Mouse (Mus musculus) testis, postnatal 14 days (tissue): ENCODE data around the gene Abhd2.

Experiments used
- DNase-seq: peaks from one replicate; pipeline ENCODE4 v3.0.0; 2021; ENCODE audit warnings: low spot score

Abhd2 gene

GRCm38 (mm10) chr7:79293605-79294232, 20.7 kb downstream of the Abhd2 start:
- DNase-seq, result no peak

- no peak for DNase-seq
Observed at GRCm38 (mm10) chr7:79294449-79294980, 21.5 kb downstream of the Abhd2 start.

GRCm38 (mm10) chr7:79295196-79295826, 22.3 kb downstream of the Abhd2 start:
- no peak for DNase-seq

- DNase-seq, result no peak
Observed at GRCm38 (mm10) chr7:79298681-79299080, 25.7 kb downstream of the Abhd2 start.

DNA sequence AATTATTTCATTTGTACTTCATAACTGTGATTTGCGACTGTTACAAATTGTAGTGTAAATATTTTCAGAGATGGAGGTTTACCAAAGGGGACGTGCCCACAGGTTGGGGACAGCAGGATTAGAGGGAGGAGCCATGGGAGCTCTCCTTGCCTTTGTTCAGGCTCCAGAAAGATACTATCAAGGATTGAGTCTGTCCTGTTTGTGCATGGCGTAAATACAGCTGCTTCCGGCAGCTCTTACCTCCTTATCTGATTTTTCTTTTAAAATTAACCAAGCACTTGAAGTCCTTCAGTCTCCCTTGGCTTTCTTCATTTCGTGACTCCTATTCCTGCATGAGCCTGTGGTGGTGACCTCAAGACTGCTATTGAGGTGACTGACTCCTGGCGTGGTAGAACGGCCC, 26.5 kb downstream of the Abhd2 start:
- no peak for DNase-seq

- DNase-seq, result no peak
Observed at GRCm38 (mm10) chr7:79300432-79301151, 27.6 kb downstream of the Abhd2 start.

DNA sequence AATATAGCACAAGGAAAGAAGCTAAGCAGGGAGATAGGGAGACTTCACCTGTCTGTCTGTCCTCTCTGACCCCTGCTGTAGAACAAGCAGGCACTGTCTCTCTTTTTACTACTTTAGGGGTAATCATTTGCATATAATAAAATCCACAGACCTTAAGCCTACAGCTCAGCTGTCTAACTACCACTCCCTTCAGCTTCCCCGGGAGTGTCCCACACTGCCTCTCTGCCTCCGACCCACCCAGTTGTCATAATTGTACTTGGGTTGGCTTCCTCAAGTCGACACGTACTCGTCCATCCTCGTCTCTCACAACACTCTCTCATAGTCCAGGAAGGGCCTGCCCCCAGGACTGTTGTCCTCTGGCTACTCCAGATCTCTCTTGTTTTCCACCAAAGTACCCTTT, 29.1 kb downstream of the Abhd2 start:
- DNase-seq, result no peak

DNA sequence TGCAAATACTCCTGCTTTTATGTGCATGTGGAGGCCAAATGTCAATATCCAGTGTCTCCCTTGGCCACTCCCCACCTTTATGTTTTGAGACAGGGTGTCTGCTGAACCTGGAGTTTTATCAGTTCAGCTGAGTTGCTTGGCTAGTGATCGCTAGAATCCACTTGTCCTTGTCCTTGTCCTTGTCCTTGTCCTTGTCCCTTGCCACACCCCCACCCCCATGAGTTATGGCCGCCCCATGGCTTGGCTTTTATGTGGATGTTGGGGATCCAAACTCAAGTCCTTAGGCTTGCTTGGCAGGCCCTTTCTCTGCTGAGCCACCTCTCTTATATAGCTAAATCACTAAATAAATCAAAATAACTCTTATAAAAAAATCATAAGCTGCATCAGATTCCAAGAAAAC, 29.6 kb downstream of the Abhd2 start:
- DNase-seq, result no peak

GRCm38 (mm10) chr7:79303183-79303761, 30.3 kb downstream of the Abhd2 start:
- DNase-seq, result no peak

- no peak for DNase-seq
Observed at GRCm38 (mm10) chr7:79308455-79309030, 35.5 kb downstream of the Abhd2 start.

DNA sequence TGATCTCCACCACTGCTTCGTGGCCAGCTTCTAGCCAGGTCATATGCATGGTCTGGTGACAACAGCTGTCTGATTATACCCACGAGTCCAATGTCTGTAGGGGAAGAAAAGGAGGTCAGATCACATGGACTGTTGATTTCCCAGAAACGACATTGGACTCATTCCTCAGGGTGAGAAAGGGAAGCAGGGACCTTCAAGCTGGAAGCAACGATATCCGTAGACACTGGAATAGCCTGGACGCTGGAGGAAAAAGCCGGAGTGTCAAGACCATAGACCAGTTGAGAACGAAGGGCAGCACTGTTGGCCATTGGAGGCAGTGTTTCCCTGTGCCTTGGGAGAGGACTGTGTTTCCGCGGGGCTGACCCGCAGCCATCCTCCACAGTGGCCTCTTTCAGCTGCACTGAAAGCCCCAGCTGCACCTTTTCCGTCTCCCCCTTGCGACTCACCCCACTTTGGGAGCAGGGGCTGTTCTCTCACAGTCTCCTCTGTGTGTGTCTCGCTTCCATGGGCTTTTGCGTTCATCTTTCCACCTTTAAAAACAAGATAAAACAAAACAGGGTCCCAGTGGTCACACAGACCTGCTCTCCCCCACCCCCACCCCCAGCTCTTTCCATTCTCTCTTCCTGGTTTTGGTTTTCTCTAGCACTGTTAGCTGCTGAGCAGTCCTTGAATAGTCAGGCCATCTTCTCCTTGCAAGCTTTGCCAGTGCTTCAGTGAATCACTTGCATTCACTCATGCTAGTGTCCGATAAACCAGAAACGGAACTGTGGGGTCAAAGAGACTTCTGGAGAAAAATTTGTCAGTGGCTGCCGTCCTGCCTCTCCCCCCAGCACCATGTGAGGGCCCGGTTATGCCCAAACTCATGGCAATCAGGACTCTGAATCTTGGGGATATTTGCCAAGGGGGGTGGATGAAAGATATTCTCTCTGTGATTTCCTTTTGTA, 36.5 kb downstream of the Abhd2 start:
- no peak for DNase-seq

- no peak for DNase-seq
Observed at GRCm38 (mm10) chr7:79310191-79310555, 37.2 kb downstream of the Abhd2 start.

GRCm38 (mm10) chr7:79311420-79311988, 38.5 kb downstream of the Abhd2 start:
- DNase-seq, result no peak

DNA sequence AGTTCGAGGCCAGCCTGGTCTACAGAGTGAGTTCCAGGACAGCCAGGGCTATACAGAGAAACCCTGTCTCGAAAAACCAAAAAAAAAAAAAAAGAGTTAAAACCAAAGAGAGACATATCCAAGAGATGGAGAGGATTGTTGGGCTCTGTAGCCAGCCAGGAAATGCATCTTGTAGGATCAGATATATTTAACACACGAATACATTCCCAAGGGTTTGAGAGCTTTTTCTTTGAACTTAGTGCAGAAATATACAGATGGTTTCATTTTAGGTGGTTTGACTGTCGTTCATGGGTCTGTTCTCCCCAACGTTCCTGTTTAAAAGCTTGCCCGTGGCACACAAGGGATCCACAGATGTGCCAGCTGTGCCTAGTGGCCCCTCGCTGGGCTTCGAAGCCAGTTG, 39.2 kb downstream of the Abhd2 start:
- DNase-seq, result no peak

DNA sequence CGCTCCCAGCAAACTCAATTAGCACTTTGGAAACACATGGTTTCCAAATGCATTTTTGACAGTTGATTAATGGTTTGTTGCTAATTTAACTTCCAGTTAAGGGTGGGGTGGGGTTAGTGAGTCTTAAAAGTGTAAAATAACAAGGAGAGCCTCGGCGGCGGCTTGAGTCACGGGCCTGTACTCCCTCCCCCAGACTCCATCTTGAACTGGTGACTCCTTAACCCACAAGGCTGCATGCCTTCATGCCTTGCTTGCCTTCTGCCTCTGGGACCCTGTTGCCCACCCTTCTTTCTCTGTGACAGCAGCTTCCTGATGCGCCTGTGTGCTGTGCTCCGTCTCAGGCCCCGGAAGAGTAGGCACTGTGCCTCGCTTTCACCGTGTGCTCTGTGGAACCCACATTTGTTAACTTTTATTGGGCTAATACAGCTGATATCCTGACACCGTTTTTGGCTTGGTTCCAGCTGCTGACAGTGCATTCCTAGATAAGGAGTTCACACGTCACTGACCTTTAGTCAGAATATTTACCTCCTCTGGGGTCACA, 40.6 kb downstream of the Abhd2 start:
- DNase-seq, result no peak

GRCm38 (mm10) chr7:79314517-79314916, 41.5 kb downstream of the Abhd2 start:
- no peak for DNase-seq

DNA sequence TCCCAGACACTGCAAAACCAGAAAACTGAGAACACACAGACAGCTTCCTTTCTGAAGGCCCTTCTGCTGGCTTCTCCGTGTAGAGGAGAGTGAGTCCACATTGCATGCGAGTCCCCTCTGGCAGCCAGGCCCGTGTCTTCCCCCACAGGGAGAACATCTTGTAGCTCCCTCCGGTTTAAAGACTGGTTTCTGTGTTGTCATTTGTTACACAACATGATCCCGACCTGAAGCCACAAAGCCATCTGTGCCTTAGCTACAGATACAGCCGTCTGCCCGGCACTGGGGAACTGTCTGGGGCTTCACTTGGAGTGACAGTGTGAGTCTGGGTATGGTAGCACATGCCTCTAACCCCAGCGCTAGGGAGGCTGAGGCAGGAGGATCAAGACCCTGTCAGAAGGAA, 42.1 kb downstream of the Abhd2 start:
- no peak for DNase-seq

DNA sequence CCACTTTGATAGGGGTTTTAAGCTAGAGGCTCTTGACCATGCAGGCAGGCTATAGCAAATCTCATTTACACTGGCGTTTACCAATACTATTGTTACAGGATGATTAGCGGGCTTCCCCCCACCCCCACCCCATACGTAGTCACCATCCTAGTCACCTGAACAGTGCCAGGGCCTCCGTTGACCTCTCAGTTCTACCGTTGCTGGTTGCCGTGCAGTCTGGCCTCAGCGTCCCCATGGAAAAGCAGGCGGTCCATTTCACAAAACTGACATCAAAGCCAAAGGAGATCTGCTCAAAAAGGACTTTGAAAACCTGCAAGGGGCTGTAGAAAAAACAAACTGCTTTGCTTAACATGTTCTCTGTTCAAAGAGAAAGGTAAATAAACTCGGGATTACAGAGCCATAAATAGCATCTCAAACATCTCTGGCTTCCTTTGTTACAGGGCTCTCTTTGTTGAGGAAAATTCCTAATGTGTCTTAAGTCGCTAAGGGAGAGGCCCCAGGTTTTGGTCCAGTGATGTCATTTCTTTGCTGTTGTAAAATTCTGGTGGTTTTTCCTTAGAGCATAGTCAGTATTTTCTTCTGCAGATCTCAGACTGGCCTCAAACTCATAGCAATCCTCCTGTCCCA, 43.2 kb downstream of the Abhd2 start:
- DNase-seq, result no peak

GRCm38 (mm10) chr7:79317576-79317975, 44.6 kb downstream of the Abhd2 start:
- DNase-seq, result no peak

GRCm38 (mm10) chr7:79318110-79318801, 45.3 kb downstream of the Abhd2 start:
- no peak for DNase-seq
